Mouse (Mus musculus) forebrain, embryonic 13.5 days (tissue): ENCODE measurements at regions not wholly inside any gene's neighbourhood (a gene's known extent, or its start where the extent isn't known, plus 50 kb on each side); places are given as distances from the start of the nearest gene placed in this dataset.

ENCODE experiments used
- ATAC-seq: fragments of 200-750 bp; cut with Nextera tagmentation; 2 replicates; pipeline ENCODE4 v1.8.0; 2017
- H3K27ac ChIP-seq: fragments of 300-500 bp; sonication (generic); 2 replicates; pipeline ENCODE4 v1.5.1; 2015; ENCODE audit warnings: inconsistent platforms, mild to moderate bottlenecking, moderate library complexity
- H3K27me3 ChIP-seq: fragments of 300-500 bp; sonication (generic); 2 replicates; pipeline ENCODE4 v1.6.1; 2015; ENCODE audit warnings: mild to moderate bottlenecking, inconsistent platforms
- H3K36me3 ChIP-seq: fragments of 300-500 bp; sonication (generic); 2 replicates; pipeline ENCODE4 v1.6.1; 2015; ENCODE audit warnings: mild to moderate bottlenecking, inconsistent platforms; ENCODE audit not compliant: poor library complexity, severe bottlenecking
- H3K4me1 ChIP-seq: fragments of 300-500 bp; sonication (generic); 2 replicates; pipeline ENCODE4 v1.6.1; 2015; ENCODE audit warnings: inconsistent platforms
- H3K4me2 ChIP-seq: fragments of 300-500 bp; sonication (generic); 2 replicates; pipeline ENCODE4 v1.6.1; 2015; ENCODE audit warnings: inconsistent platforms, mild to moderate bottlenecking, moderate library complexity
- H3K4me3 ChIP-seq: fragments of 300-500 bp; sonication (generic); 2 replicates; pipeline ENCODE4 v1.5.1; 2015; ENCODE audit warnings: mild to moderate bottlenecking, inconsistent platforms
- H3K9ac ChIP-seq: fragments of 300-500 bp; sonication (generic); 2 replicates; pipeline ENCODE4 v1.6.1; 2015; ENCODE audit warnings: mild to moderate bottlenecking, inconsistent platforms
- H3K9me3 ChIP-seq: fragments of 300-500 bp; sonication (generic); replicated peaks from 2 replicates; pipeline ENCODE4 v1.6.1; 2016; ENCODE audit warnings: inconsistent platforms
- WGBS: fragments of 180-500 bp; shearing (Covaris S2); methylation state at CpG from one replicate; pipeline ENCODE4 v1.1.7; 2015; 5-methylcytosine and 5-hydroxymethylcytosine counted together

DNA sequence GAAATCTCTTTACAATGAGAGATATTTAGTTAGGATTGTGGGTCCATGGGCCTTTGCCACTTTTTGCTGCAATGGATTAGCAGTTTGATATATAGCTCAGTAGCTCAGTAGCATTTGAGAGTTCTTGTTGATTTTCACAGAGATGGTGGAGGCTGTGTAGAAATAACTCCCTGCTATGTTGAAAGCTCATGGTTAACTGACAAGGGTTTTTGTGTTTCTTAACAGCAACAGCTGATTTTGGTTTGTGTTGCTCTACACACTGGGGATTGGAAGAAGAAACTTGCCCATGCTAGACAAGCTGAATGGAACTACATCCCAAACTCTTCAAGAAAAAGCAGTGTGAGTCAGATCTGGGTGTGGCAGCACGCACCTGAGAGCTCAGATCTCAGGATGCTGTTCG lies 50.6 kb upstream of the Mark1 start:
- H3K4me1 ChIP-seq = no peaks in the 10 kb centered on the region
- no peak for ATAC-seq
- no peak overlapping the region for H3K4me2 ChIP-seq
- no peaks in the 10 kb centered on the region for H3K27me3 ChIP-seq
- no peaks in the 10 kb centered on the region for H3K36me3 ChIP-seq
- H3K4me3 ChIP-seq = no peak overlapping the region
- no peak overlapping the region for H3K9ac ChIP-seq
- H3K9me3 ChIP-seq = no peaks in the 10 kb centered on the region
- 84% methylated on average over 2 of the region's 2 CpGs for WGBS
- H3K27ac ChIP-seq = no peak overlapping the region
